Mouse (Mus musculus) lung, postnatal 0 days (tissue): Measurements from ENCODE around the gene Sgip1.

Source experiments
- CTCF ChIP-seq: IDR thresholded peaks from 2 replicates; pipeline ENCODE4 v1.5.1; 2016; ENCODE audit warnings: antibody characterized with exemption, mild to moderate bottlenecking
- EP300 ChIP-seq: IDR thresholded peaks from 2 replicates; pipeline ENCODE4 v1.6.1; 2016; ENCODE audit warnings: antibody characterized with exemption, mild to moderate bottlenecking, control low read depth

DNA sequence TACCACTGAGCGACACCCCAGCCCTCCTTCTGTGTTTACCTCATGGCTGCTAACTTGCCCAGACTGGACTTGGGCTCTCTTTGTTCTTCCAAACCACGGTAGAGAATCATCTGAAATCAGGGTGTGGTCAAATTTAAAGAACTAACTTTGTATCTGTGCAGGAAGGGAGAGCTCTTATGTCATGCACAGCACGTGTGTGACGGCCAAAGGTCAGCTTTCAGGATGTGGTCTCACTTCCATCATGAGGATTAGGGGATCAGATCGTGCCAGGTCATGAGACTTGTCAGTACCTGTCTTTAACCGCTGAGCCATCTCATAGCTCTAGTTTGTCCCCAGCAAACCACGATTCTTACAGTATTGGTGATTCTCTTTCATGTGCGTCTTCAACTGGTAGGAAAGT is 240.6 kb downstream of the Sgip1 start:
- TF ChIP-seq CTCF (no peak), EP300 (no peak)
